Mouse (Mus musculus): ENCODE results near the gene Sec61a1. TPM values are rescaled to one million over a fixed set of nuclear protein-coding genes. Genes with fewer than 3 reads are reported as not detected.

Gene Sec61a1
- 181 and 198 TPM in 2 replicates for total RNA-seq (2023)

GRCm38 (mm10) chr6:88518404-88519263, at the start of gene Sec61a1:
TSS of gene Sec61a1 (minus strand) at chr6:88518905.

GRCm38 (mm10) chr6:88465181-88465920, 53.4 kb downstream of the Sec61a1 start, which contains the start of gene Ruvbl1:
TSS of gene Ruvbl1 (plus strand) at chr6:88465409.

Other genes with a start within 250 kb of the Sec61a1 start
- 10.4 TPM in 2 replicates for gene Eefsec, start 72.4 kb downstream of the Sec61a1 start, total RNA-seq (2023)
- gene Ruvbl1, start 53.5 kb downstream of the Sec61a1 start, total RNA-seq (2023), result 7.8 and 8.5 TPM in 2 replicates
- gene Kbtbd12, start 119.0 kb upstream of the Sec61a1 start, total RNA-seq (2023), result not detected in 2 replicates
- gene Mgll, start 205.5 kb upstream of the Sec61a1 start, total RNA-seq (2023), result 64.4 and 67.3 TPM in 2 replicates